Comparison of ENCODE assay signal across 24 mouse cellular contexts in the genomic region with DNA sequence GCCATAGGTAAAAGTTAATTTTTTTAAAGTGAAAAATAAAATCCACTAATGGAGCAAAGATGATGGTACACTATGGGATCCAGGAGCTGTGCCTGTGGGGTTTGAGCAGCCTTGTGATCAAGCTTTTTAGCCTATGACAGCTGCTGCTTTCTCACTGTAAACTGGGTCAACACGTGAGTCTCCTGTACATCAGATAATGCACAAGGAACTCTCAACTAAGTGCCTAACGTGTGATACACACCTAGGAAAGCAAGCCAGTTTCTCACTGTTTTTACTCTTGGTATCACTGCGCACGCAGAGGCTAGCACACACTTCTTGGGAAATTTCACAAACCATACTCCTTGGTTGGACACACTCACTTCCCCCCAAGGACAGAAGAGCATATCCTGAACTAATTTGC. TPM values are rescaled to one million over a fixed set of nuclear protein-coding genes. Genes with fewer than 3 reads are reported as not detected.
DNase-seq lines count a peak whose midpoint lies in the region; ATAC-seq lines count a peak whose summit lies in the region.
"Had no signal": no experiment of that assay in that cellular context is flagged by ENCODE, and none has a peak within 500 bp of the region (broad histone marks: within the 10 kb centered on the region; RNA-seq: fewer than 3 reads in every experiment).

No protein-coding gene starts in this region.

- H3K4me2 ChIP-seq in liver, embryonic 11.5 days, result no peak overlapping the region
- H3K4me2 ChIP-seq in intestine, embryonic 16.5 days (ENCODE audit: low read depth, low read length), result peak overlapping the region; percentile 15
- no peak overlapping the region for H3K4me2 ChIP-seq in liver, embryonic 16.5 days (ENCODE audit: low read depth, low read length)
- H3K4me2 ChIP-seq in stomach, embryonic 16.5 days (ENCODE audit: low read depth, low read length), result no peak overlapping the region
- H3K4me2 ChIP-seq in hindbrain, embryonic 12.5 days (replicated peaks), result no peak overlapping the region
- H3K4me2 ChIP-seq: heart, embryonic 12.5 days; limb, embryonic 12.5 days; lung, embryonic 15.5 days; midbrain, embryonic 12.5 days; neural tube, embryonic 15.5 days had no signal

- H3K4me1 ChIP-seq in liver, embryonic 11.5 days (replicated peaks; ENCODE audit: control insufficient read depth, insufficient read depth, low read length), result peaks cover 6% of the 10 kb centered on the region; the same call in 1 of the 2 replicates
- H3K4me1 ChIP-seq in intestine, embryonic 16.5 days (ENCODE audit: control insufficient read depth, insufficient read depth, low read length), result peaks cover 7% of the 10 kb centered on the region
- peaks cover 3% of the 10 kb centered on the region for H3K4me1 ChIP-seq in liver, embryonic 16.5 days (ENCODE audit: control insufficient read depth, low read depth, low read length)
- H3K4me1 ChIP-seq in stomach, embryonic 16.5 days (ENCODE audit: control insufficient read depth, insufficient read depth, low read length), result peaks cover 8% of the 10 kb centered on the region
- H3K4me1 ChIP-seq in hindbrain, embryonic 12.5 days, result no peaks in the 10 kb centered on the region
- H3K4me1 ChIP-seq: limb, embryonic 12.5 days; midbrain, embryonic 12.5 days; neural tube, embryonic 15.5 days had no signal

- H3K27me3 ChIP-seq in liver, embryonic 11.5 days (replicated peaks; ENCODE audit: control insufficient read depth, insufficient read depth, low read length), result no peaks in the 10 kb centered on the region
- no peaks in the 10 kb centered on the region for H3K27me3 ChIP-seq in intestine, embryonic 16.5 days (replicated peaks; ENCODE audit: control insufficient read depth, insufficient read depth, low read length)
- H3K27me3 ChIP-seq in liver, embryonic 16.5 days (ENCODE audit: control insufficient read depth, insufficient read depth, low read depth, low read length), result no peaks in the 10 kb centered on the region
- H3K27me3 ChIP-seq in stomach, embryonic 16.5 days (ENCODE audit: control insufficient read depth, insufficient read depth, low read length), result no peaks in the 10 kb centered on the region
- H3K27me3 ChIP-seq in hindbrain, embryonic 12.5 days, result no peaks in the 10 kb centered on the region
- H3K27me3 ChIP-seq: heart, embryonic 12.5 days; limb, embryonic 12.5 days; lung, embryonic 15.5 days; midbrain, embryonic 12.5 days; neural tube, embryonic 15.5 days had no signal

- no peak overlapping the region for H3K27ac ChIP-seq in liver, embryonic 11.5 days (ENCODE audit: low read depth, low read length)
- peak overlapping the region; percentile 81 for H3K27ac ChIP-seq in intestine, embryonic 16.5 days (ENCODE audit: low read length)
- no peak overlapping the region for H3K27ac ChIP-seq in liver, embryonic 16.5 days (ENCODE audit: low read length)
- peak overlapping the region; percentile 55 for H3K27ac ChIP-seq in stomach, embryonic 16.5 days (ENCODE audit: low read length)
- H3K27ac ChIP-seq in hindbrain, embryonic 12.5 days, result no peak overlapping the region
- H3K27ac ChIP-seq: limb, embryonic 12.5 days; lung, embryonic 15.5 days; midbrain, embryonic 12.5 days; neural tube, embryonic 15.5 days had no signal

- no peak for DNase-seq in liver, embryonic 11.5 days (ENCODE audit: low spot score)
- no peak for DNase-seq in liver
- no peak for DNase-seq in layer of hippocampus, adult 9-10 months (ENCODE audit: low spot score)
- DNase-seq in heart, adult 18-20 months, result no peak
- DNase-seq: adrenal gland, postnatal 10 days; cerebellum, adult 2 months; cerebellum, postnatal 25 days; embryo, embryonic 11 days; heart, postnatal 10 days; kidney, adult 9 months; kidney, postnatal 14 days; lung, postnatal 4 days; thymus, adult 18-20 months; thymus, postnatal 36 days had no signal

- WGBS in liver, embryonic 11.5 days, result 53% methylated on average over 4 of the region's 4 CpGs
- 58% methylated on average over 4 of the region's 4 CpGs for WGBS in intestine, embryonic 16.5 days
- WGBS in liver, embryonic 16.5 days (ENCODE audit: insufficient replicate concordance), result 28% methylated on average over 4 of the region's 4 CpGs
- 65% methylated on average over 4 of the region's 4 CpGs for WGBS in stomach, embryonic 16.5 days
- WGBS in hindbrain, embryonic 12.5 days, result 89% methylated on average over 4 of the region's 4 CpGs

- no peak overlapping the region for H3K9ac ChIP-seq in liver, embryonic 11.5 days (ENCODE audit: low read depth, low read length)
- H3K9ac ChIP-seq in intestine, embryonic 16.5 days (ENCODE audit: low read depth, low read length), result no peak overlapping the region
- no peak overlapping the region for H3K9ac ChIP-seq in liver, embryonic 16.5 days (ENCODE audit: low read depth, low read length)
- no peak overlapping the region for H3K9ac ChIP-seq in stomach, embryonic 16.5 days (ENCODE audit: low read length)
- no peak overlapping the region for H3K9ac ChIP-seq in hindbrain, embryonic 12.5 days
- H3K9ac ChIP-seq: heart, embryonic 12.5 days; limb, embryonic 12.5 days; lung, embryonic 15.5 days; midbrain, embryonic 12.5 days; neural tube, embryonic 15.5 days had no signal

- H3K9me3 ChIP-seq in liver, embryonic 11.5 days (ENCODE audit: control insufficient read depth, low read length), result no peaks in the 10 kb centered on the region
- no peaks in the 10 kb centered on the region for H3K9me3 ChIP-seq in intestine, embryonic 16.5 days (ENCODE audit: control insufficient read depth, low read length)
- H3K9me3 ChIP-seq in liver, embryonic 16.5 days (replicated peaks; ENCODE audit: control insufficient read depth, low read length), result no peaks in the 10 kb centered on the region
- H3K9me3 ChIP-seq in stomach, embryonic 16.5 days (replicated peaks; ENCODE audit: control insufficient read depth, low read length), result no peaks in the 10 kb centered on the region
- H3K9me3 ChIP-seq in hindbrain, embryonic 12.5 days (replicated peaks), result no peaks in the 10 kb centered on the region
- H3K9me3 ChIP-seq: heart, embryonic 12.5 days; limb, embryonic 12.5 days; lung, embryonic 15.5 days; midbrain, embryonic 12.5 days; neural tube, embryonic 15.5 days had no signal

- H3K36me3 ChIP-seq in liver, embryonic 11.5 days (ENCODE audit: control insufficient read depth, insufficient read depth, low read length), result no peaks in the 10 kb centered on the region
- no peaks in the 10 kb centered on the region for H3K36me3 ChIP-seq in intestine, embryonic 16.5 days (ENCODE audit: control insufficient read depth, insufficient read depth, low read length)
- H3K36me3 ChIP-seq in liver, embryonic 16.5 days (ENCODE audit: control insufficient read depth, insufficient read depth), result no peaks in the 10 kb centered on the region
- no peaks in the 10 kb centered on the region for H3K36me3 ChIP-seq in stomach, embryonic 16.5 days (ENCODE audit: control insufficient read depth, insufficient read depth, low read length)
- H3K36me3 ChIP-seq in hindbrain, embryonic 12.5 days, result no peaks in the 10 kb centered on the region
- H3K36me3 ChIP-seq: heart, embryonic 12.5 days; limb, embryonic 12.5 days; lung, embryonic 15.5 days; midbrain, embryonic 12.5 days; neural tube, embryonic 15.5 days had no signal

- peak; percentile 10; the same call in 1 of the 2 replicates for ATAC-seq in liver, embryonic 11.5 days (replicated peaks; ENCODE audit: low FRiP score)
- peak; percentile 83 for ATAC-seq in intestine, embryonic 16.5 days
- ATAC-seq in liver, embryonic 16.5 days (ENCODE audit: low read depth), result peak; percentile 7; the same call in 1 of the 2 replicates
- peak; percentile 56; the same call in 1 of the 2 replicates for ATAC-seq in stomach, embryonic 16.5 days (ENCODE audit: insufficient read depth, low FRiP score)
- ATAC-seq in hindbrain, embryonic 12.5 days (ENCODE audit: low FRiP score), result no peak
- ATAC-seq: forebrain, embryonic 14.5 days had no signal

- no peak overlapping the region for H3K4me3 ChIP-seq in liver, embryonic 11.5 days (ENCODE audit: low read depth, low read length)
- no peak overlapping the region for H3K4me3 ChIP-seq in intestine, embryonic 16.5 days (ENCODE audit: low read length)
- no peak overlapping the region for H3K4me3 ChIP-seq in liver, embryonic 16.5 days (ENCODE audit: low read depth, low read length)
- no peak overlapping the region for H3K4me3 ChIP-seq in stomach, embryonic 16.5 days (replicated peaks; ENCODE audit: low read length)
- H3K4me3 ChIP-seq in hindbrain, embryonic 12.5 days, result no peak overlapping the region
- H3K4me3 ChIP-seq: heart, embryonic 12.5 days; limb, embryonic 12.5 days; lung, embryonic 15.5 days; midbrain, embryonic 12.5 days; neural tube, embryonic 15.5 days had no signal

RNA-seq across cellular contexts. Expression of a gene that starts 17.3 kb away (rescaled TPM):
- polyA plus RNA-seq in liver, embryonic 11.5 days (2014; fragmentation: Nextera tagmentation; extraction: Ambion mirVana), result 1.3 TPM in 2 replicates
- polyA plus RNA-seq in intestine, embryonic 16.5 days (2015; fragmentation: Nextera tagmentation; extraction: Ambion mirVana), result 4.3 and 5.9 TPM in 2 replicates
- 0.39 and 0.99 TPM in 2 replicates for polyA plus RNA-seq in liver, embryonic 16.5 days (2015; fragmentation: Nextera tagmentation; extraction: Ambion mirVana)
- 6.7 TPM in 2 replicates for polyA plus RNA-seq in stomach, embryonic 16.5 days (2015; fragmentation: Nextera tagmentation; extraction: Ambion mirVana)
- polyA plus RNA-seq in hindbrain, embryonic 12.5 days (2016; fragmentation: Nextera tagmentation; extraction: Ambion mirVana), result 2.0 and 2.9 TPM in 2 replicates
- total RNA-seq in heart, adult 18-20 months (2021), result 1 to 10 TPM in 1 of 2 experiments, under 1 TPM in 1; 0.52 to 1.5 TPM

Comparison
In these comparisons a context has a peak if more than half of its experiments do, and no peak if none do; other contexts are left out.
1. H3K27ac ChIP-seq: peak in intestine, embryonic 16.5 days (single experiment) and stomach, embryonic 16.5 days (single experiment); none in liver, embryonic 11.5 days (single experiment), liver, embryonic 16.5 days (single experiment) and hindbrain, embryonic 12.5 days (single experiment).